Mouse (Mus musculus) T-helper 2 cell (primary cell): ENCODE data around the gene Mrps31.

Source experiments
- in situ Hi-C: fragments of 300-600 bp; cut with MboI, MseI; formaldehyde crosslinking; loops from one replicate; pipeline ENCODE4 v1.15.1; 2025; ENCODE audit warnings: high pct_unique_total_duplicates

Mrps31 gene

GRCm38 (mm10) chr8:22411282-22411702, at the start of gene Mrps31:
Gene Mrps31, plus strand, starts transcription at chr8:22411361.
- in situ Hi-C loops, result no loop called here

GRCm38 (mm10) chr8:22376311-22376710, 34.9 kb upstream of the Mrps31 start:
- in situ Hi-C loops, result loop anchor here (25.0 kb wide), 1 partner anchor 1814 kb away; no protein-coding TSS in a partner anchor

- in situ Hi-C loops, result loop anchor here (25.0 kb wide), 1 partner anchor 1815 kb away; no protein-coding TSS in a partner anchor
Measured at GRCm38 (mm10) chr8:22376903-22377302, 34.3 kb upstream of the Mrps31 start.

GRCm38 (mm10) chr8:22380934-22381333, 30.2 kb upstream of the Mrps31 start:
- in situ Hi-C loops, result loop anchor here (25.0 kb wide), 1 partner anchor 1819 kb away; no protein-coding TSS in a partner anchor

- in situ Hi-C loops, result loop anchor here (25.0 kb wide), 1 partner anchor 1821 kb away; no protein-coding TSS in a partner anchor
Measured at GRCm38 (mm10) chr8:22382824-22383595, 28.2 kb upstream of the Mrps31 start.

- in situ Hi-C loops, result loop anchor here (25.0 kb wide), 1 partner anchor 1823 kb away; no protein-coding TSS in a partner anchor
Measured at GRCm38 (mm10) chr8:22385158-22385557, 26.0 kb upstream of the Mrps31 start.

- in situ Hi-C loops, result loop anchor here (25.0 kb wide), 1 partner anchor 1828 kb away; no protein-coding TSS in a partner anchor
Measured at GRCm38 (mm10) chr8:22389874-22390273, 21.3 kb upstream of the Mrps31 start.

- in situ Hi-C loops, result loop anchor here (25.0 kb wide), 1 partner anchor 1829 kb away; no protein-coding TSS in a partner anchor
Measured at GRCm38 (mm10) chr8:22390766-22391463, 20.2 kb upstream of the Mrps31 start.

- in situ Hi-C loops, result loop anchor here (25.0 kb wide), 1 partner anchor 1832 kb away; no protein-coding TSS in a partner anchor
Measured at GRCm38 (mm10) chr8:22394471-22394870, 16.7 kb upstream of the Mrps31 start.

- in situ Hi-C loops, result loop anchor here (25.0 kb wide), 1 partner anchor 1833 kb away; no protein-coding TSS in a partner anchor
Measured at GRCm38 (mm10) chr8:22395256-22395655, 15.9 kb upstream of the Mrps31 start.

GRCm38 (mm10) chr8:22397811-22398141, 13.4 kb upstream of the Mrps31 start:
- in situ Hi-C loops, result loop anchor here (25.0 kb wide), 1 partner anchor 1835 kb away; no protein-coding TSS in a partner anchor

GRCm38 (mm10) chr8:22398142-22398951, 12.8 kb upstream of the Mrps31 start, which contains the start of gene Slc25a15:
Gene Slc25a15, minus strand, starts transcription at chr8:22398597.
- in situ Hi-C loops, result loop anchor here (25.0 kb wide), 1 partner anchor 1836 kb away; no protein-coding TSS in a partner anchor

GRCm38 (mm10) chr8:22399285-22399880, 11.8 kb upstream of the Mrps31 start:
- in situ Hi-C loops, result loop anchor here (25.0 kb wide), 1 partner anchor 1837 kb away; no protein-coding TSS in a partner anchor

GRCm38 (mm10) chr8:22400593-22400992, 10.6 kb upstream of the Mrps31 start:
- in situ Hi-C loops, result no loop called here

- in situ Hi-C loops, result no loop called here
Measured at GRCm38 (mm10) chr8:22403235-22403634, 7.9 kb upstream of the Mrps31 start.

- in situ Hi-C loops, result no loop called here
Measured at GRCm38 (mm10) chr8:22405733-22406132, 5.4 kb upstream of the Mrps31 start.

GRCm38 (mm10) chr8:22410688-22411281, 376 bp upstream of the Mrps31 start:
- in situ Hi-C loops, result no loop called here

GRCm38 (mm10) chr8:22411971-22412370, 810 bp downstream of the Mrps31 start:
- in situ Hi-C loops, result no loop called here
